Mouse (Mus musculus) megakaryocyte-erythroid progenitor cell, adult 5 weeks (primary cell): ENCODE measurements around the gene Wdr73. TPM values are rescaled to one million over a fixed set of nuclear protein-coding genes. Genes with fewer than 3 reads are reported as not detected.

Source experiments
- polyA plus RNA-seq: library from polyadenylated mRNA; stranded (reverse); fragments of >175 nt; gene quantifications from 2 replicates; pipeline ENCODE4 v1.2.3, GENCODE M21; 2012

The Wdr73 gene
- polyA plus RNA-seq, result 9.8 and 10.0 TPM in 2 replicates

DNA sequence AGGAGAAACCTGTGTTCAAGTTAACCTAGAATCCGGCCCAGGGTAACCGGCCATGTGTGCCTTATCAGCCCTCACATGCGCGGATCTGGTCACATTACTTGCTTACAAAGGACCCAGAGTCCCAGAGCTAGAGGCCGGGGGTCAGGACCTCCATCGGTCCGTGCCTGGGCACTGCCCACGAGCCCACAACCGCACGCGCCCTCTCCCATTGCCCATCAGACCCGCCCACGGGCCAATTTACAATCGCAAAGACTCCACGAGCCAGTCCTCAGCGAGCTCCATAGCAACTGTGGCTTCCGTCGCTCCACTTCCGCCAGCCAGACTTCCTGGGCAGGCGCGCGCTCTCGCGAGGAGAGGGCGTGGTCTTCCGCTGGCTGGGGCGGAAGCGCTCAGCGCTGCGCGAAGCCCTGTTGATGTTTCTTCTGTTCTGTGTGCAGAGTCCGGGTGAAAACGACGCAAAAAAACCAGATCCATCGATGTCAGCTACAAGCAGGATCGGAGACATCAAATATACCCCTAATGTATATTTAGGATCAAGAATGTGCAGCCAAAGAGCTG lies at the start of gene Wdr73:
Wdr73 (minus strand) TSS at position 326 of the 558 bp plus-strand sequence.

DNA sequence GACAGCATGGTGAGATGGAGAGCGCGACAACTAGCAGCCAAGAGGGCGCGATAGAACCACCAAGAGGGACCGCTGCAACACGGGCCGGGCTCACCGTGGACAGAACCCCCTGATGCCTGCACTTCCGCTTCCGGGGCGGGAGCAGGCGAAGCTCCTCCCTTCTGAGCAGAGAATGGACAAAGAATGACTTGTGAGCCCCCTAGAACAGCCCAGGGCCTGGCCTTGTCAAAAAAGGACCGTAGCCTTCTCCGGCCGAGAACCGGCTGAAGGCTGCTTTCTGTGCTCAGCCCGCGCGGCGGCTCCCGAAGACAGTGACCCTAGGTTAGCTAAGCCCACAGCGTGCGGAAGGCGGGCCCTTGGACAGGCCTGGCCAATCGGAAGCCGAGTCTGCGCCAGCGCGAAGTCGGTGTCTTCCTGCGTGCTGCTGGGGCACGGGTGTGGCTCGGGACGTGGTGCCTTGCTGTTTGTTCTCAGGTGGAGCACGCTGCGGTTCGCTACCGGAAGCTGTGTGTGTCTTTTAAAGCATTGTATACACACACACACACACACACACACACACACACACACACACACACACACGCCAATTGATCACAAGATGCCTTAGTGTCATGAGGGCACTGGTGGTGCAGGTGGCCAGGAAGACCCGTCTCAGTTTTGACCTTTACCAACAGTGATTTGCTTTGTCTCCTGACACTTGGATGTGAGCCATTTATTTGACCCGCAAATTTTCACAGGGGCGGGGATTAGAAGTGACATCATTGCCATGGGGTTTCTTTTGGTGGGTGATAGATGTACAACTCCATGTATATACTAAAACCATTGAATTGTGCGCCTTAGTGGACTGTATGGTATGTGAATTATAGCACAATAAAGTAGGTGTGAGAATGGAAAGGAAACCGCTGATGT lies 46.6 kb upstream of the Wdr73 start, which contains the start of gene Sec11a:
Sec11a (minus strand) TSS at position 336 of the 906 bp plus-strand sequence.

DNA sequence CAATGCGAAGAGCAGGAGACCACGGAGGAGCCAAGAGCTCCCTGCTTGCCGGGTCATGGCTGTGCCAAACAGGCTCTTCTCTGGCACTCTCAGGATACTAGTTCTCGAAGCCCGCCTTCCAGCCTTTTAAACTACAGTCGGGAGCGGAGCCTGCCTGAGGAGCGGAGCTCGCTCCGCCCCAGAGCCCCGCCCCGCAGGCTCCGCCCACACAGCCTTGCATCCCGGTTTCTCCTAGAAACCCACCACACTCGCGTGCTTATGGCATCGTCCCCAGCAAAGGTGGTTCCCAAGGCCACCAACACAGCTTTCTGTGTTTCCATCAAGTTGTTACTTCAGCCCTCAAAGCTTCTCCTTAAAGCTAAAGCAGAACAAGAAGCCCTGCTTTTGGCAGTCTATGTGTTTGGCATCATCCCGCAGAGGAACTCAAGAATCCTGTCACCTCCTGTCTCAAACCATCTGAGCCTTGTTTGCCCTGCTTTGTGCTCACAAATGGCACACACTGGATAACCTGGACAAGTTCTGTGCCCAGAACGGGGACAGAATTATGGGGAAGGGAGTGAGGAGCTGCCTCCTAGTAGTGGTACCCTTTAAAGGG lies 3.9 kb upstream of the Wdr73 start, which contains the start of gene Nmb:
Nmb (minus strand) TSS at position 156 of the 595 bp plus-strand sequence.

DNA sequence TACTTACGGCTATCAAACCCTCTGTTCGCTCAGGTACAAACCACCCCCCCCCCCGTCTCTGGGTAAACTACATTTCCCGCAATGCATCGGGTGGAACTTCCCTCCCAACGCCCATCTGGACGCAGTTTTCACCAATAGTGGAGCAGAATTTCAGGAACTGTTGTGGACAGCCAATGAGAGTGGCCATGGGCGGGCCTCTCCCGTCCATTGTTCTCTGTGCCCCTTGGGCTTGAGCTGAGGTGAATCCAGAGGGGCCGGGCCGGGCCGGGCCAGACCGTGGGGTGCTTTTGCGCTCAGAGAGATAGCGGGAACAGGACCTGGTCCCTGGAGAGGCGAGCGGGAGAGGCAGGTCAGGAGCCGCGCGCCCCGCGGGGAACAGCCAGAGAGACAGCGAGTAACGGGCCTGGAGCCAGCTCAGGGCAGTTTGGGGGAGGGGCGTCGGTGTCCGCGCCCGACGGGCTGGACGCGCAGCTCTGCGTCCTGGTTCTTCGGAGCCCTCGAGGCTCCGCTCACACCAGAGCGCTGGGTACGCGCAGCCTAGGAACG lies 40.3 kb downstream of the Wdr73 start, which contains the start of gene Zscan2:
Zscan2 (plus strand) TSS at position 192 of the 546 bp plus-strand sequence.

Other genes starting within 250 kb of the Wdr73 start
- gene Crtc3, start 212.4 kb downstream of the Wdr73 start, polyA plus RNA-seq, result 28.4 and 30.9 TPM in 2 replicates
- gene Iqgap1, start 75.3 kb downstream of the Wdr73 start, polyA plus RNA-seq, result 14.1 and 16.4 TPM in 2 replicates
- 13.1 TPM in 2 replicates for gene Zscan2, start 40.3 kb downstream of the Wdr73 start, polyA plus RNA-seq
- gene Nmb, start 3.8 kb upstream of the Wdr73 start, polyA plus RNA-seq, result 1.4 and 3.8 TPM in 2 replicates
- 9.3 and 9.7 TPM in 2 replicates for gene Sec11a, start 46.5 kb upstream of the Wdr73 start, polyA plus RNA-seq
- 48.2 and 48.7 TPM in 2 replicates for gene Zfp592, start 92.4 kb upstream of the Wdr73 start, polyA plus RNA-seq
- gene Alpk3, start 156.3 kb upstream of the Wdr73 start, polyA plus RNA-seq, result 0.33 and 0.45 TPM in 2 replicates
- gene Slc28a1, start 213.5 kb upstream of the Wdr73 start, polyA plus RNA-seq, result not detected in 2 replicates